Mouse (Mus musculus) monocyte, adult 5-6 weeks (primary cell): ENCODE results near the gene Cyb561a3. TPM values are rescaled to one million over a fixed set of nuclear protein-coding genes. Genes with fewer than 3 reads are reported as not detected.

Experiments used
- ATAC-seq: fragments of 153-309, 156-312 bp; replicated peaks from 2 replicates; pipeline ENCODE4 v1.8.0; 2017; ENCODE audit warnings: mild to moderate bottlenecking; ENCODE audit not compliant: low TSS enrichment, insufficient number of reproducible peaks, severe bottlenecking, poor library complexity, low FRiP score
- total RNA-seq: library from RNA; stranded (forward); fragments of 200-1000, 200-491, 200-594 nt; gene quantifications from 3 replicates; pipeline ENCODE4 v1.2.3, GENCODE M21; 2017

Gene Cyb561a3
- total RNA-seq, 1 experiment from 2014 or later: 29.1 TPM

DNA sequence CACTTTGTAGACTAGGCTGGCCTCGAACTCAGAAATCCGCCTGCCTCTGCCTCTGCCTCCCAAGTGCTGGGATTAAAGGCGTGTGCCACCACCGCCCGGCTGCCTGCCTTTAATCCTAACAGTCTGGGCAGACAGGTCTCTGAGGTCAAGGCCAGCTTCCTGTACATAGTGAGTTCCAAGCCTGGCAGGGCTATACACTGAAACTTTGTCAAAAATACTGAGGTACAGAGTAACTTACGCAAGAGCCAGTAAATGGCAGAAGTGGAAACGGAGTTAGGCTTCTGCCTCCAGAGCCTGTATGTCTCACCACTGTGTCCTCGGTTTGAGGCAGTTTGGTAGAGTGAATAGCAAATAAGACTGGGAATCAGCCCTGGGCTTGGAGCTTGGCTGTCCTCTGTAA, 10.3 kb downstream of the Cyb561a3 start:
- 0 out of 2 replicates have a peak, but pooled peaks have one; percentile 23 for ATAC-seq

DNA sequence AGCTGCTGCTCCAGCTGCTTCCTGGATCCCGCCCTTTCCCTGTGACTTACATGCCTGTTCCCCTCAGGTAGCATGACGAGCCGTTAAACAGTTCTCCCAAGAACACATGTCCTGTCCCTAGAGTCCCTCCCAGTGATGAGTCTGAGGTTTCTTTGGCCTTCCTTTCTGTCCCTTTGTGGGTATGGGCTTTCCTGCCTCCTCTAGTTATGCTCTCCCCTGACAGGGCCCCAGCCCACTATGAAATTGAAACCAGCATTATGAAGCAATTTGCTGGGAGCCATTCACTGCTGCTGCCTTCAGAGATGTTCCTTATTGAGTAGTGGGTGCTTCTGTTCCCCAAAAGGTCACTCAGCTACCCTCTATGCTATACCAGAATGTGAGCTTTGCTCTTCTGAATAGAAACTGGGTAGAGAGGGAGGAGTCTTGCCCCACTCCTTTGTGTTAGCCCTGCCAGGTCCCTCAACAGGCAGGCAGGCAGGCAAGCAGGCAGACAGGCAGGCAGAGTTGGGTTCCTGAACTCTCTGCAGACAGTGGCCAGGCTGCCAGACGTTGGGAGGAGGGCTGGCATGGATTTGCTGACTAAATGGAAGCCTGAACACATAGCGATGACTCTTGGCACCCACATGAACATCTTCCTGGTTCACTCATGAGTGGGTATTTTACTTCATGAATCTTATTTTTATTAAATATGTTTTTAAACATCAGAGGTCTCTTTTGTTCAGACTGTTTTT, 12.3 kb downstream of the Cyb561a3 start:
- ATAC-seq: no peak

DNA sequence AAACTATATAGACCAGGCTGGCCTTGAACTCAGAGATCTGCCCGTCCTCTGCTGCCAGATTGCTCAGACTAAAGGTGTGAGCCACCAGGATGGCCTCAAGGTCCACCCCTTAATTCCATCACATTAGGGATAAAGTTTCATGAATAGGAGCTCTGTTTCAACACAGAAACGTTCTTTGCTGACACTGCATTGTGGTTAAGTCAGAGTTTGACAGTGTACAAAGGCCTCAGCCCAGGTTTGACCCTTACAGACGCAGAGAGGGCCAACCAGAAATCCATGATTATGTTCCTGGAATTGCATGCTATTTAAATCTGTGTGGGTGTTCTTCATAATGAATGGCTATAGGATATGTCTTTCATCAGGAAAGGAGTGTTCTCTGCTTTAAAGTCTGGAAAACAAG, 13.3 kb downstream of the Cyb561a3 start:
- ATAC-seq: no peak

DNA sequence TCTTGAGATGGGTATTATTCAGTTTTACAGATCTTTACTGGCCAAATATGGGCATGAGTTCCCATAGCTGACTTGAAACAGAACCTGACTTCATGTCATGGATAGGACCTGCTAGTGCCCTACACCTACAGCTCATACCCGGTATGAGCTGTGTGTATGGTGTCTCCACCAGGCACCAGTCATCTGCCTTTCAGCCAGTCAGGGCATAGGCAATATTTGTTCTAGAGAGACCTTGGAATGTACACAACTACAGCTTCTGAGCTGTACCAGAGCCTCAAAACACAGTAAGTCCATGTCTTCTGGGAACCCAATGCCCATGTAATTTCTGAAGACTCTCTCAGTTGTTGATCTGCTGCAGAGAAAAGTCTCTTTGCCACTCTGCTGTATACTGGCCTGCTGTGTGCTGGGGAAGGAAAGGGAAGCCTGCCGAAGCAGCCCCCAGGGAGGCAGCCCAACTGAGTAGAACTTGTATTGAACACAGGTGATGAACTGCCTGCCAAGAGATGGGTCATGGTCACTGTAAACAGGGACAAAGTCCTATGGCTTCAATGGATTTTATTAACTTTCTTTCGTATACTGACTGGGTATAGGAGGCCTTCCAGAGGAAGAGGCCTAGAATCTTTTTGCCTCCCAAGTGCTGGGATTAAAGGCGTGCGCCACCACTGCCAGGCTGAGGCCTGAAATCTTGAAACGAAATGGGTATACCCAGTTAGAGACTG, 14.8 kb downstream of the Cyb561a3 start:
- no peak for ATAC-seq

DNA sequence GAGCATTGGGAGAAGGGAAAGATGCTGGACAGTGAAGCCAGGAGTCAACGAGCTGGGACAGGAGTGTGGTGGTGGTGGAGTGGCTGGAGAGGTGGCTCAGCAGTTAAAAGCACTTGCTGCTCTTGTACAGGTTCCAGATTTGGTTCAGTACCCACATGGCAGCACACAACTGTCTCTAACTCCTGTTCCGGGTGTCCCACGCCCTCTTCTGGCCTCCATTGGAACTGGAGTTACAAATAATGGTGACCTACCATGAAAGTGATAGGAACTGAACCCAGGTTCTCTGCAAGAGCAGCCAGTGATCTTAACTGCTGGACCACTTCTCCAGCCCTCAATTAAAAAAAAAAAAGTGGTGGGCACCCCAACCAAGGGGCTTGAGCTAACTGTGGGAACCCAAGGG, 21.2 kb downstream of the Cyb561a3 start:
- ATAC-seq: no peak

DNA sequence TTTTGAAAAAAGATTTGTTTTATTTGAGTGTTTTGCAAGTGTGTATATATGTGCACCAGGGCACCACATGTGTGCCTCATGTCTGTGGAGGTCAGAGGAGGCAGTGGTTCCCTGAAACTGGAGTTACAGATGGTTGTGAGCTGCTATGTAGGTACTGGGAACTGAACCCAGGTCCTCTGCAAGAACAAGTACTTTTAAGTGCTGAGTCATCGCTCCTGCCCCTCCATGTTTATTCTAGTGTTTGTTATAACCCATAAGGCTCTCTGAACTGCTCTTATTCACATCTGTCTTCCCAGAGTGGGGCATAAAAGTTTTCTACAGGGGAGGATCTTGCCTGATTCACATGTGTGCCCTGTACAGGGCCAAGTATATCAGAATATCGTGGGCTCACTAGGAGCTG, 22.7 kb downstream of the Cyb561a3 start:
- ATAC-seq: no peak

DNA sequence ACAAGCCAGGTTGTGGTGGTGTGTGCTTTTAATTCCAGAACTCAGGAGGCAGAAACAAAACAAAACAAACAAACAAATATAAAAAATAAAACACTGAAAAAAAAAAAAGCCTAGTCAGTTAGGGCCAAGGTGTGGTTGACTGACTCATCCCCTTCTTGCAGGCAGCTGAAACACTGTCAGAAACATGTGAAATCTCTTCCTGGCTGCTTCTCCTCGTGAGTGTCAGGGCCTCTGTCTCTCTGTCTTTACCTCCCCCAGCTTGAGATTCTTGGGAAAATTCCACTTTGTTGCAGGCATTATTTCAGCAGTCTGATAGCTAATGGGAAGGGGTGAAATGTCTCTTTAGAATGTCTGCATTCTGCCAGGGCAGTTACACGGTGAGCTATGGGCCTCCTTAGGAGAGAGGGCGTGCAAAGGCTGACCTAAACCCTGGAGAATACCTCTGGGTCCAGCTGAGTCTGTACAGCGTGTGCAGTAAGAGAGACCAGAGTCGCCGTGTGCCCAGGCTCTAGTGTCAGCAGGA, 25.3 kb downstream of the Cyb561a3 start:
- no peak for ATAC-seq

DNA sequence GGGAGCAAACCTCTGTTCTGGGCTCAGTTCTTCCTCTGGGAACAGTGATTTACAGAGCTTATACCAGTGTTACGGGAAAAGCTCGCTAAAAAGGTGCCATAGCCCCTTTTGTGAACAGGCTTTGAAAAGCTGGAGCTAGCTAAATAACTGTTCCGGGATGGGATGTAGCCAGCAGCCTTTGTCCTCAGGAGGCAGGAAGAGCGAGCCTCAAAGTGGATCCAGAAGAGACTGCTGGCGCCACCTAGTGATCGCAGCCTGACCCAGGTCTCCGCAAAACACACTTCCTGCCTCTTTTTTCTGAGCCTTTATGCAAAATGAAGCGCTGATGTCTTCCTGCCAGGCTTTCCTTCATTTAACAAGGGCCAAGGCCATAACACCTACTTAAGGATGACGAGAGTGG, 25.8 kb downstream of the Cyb561a3 start:
- ATAC-seq: peak; percentile 57; the same call in 1 of the 2 replicates

DNA sequence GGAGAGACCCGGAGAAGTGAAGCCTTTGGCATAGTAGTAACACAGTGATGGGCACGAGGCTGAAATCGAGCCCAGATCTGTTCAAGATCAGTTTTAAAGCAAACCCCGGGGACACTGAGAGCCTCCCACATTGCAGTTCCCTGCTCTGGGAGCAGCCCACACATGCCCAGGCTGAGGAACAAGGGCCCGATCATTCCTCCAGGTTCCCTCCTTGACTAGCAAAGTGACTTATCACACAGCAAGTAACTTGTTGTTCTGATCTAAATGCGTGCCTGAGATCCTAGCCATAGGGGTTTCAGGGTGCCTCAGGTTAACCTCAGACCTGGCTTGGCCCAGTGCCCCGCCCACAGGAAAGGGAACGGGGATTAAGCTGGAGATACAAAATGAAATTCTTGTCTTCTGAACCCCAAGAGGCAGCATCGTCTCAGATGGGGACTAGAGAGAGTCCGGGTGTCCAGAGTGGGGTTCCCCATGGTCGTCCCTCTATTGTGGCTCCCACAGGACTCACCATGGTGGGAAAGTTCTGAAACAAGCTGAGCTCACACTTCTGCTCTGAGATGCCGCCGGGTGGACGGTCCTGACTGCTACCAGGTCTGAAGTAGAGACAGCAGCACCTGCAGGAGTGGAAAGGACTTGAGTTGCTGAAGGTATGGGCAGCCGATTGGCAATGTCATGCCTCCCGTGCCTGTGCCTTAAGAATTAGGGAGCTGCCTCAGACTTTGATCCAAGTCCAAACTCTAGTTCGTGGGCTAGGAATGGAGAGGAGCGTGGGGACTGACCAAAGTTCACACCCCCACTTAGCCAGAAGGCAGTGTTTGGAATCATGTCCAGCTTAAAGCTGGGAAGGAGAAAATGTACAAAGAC, 26.9 kb downstream of the Cyb561a3 start:
- no peak for ATAC-seq

DNA sequence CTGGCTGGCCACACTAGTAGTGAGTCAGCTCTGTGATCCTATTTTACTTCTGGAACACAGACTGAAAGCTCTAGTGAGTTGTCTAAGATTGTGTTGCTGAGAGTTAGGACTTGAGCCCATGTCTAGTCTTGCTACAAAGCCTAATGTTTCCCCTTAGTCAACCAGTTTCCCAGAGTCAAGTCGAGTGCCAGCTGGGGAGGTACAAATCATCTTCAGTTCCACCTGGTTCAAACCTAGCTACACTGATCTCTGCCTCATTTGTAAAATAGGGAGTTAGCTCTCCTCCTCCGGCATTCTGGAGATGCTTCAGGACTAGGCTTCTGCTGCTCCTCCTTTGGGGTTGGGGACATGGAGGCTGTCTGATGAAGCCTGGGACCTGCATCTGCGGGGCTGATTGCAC, 27.6 kb downstream of the Cyb561a3 start:
- ATAC-seq: no peak

DNA sequence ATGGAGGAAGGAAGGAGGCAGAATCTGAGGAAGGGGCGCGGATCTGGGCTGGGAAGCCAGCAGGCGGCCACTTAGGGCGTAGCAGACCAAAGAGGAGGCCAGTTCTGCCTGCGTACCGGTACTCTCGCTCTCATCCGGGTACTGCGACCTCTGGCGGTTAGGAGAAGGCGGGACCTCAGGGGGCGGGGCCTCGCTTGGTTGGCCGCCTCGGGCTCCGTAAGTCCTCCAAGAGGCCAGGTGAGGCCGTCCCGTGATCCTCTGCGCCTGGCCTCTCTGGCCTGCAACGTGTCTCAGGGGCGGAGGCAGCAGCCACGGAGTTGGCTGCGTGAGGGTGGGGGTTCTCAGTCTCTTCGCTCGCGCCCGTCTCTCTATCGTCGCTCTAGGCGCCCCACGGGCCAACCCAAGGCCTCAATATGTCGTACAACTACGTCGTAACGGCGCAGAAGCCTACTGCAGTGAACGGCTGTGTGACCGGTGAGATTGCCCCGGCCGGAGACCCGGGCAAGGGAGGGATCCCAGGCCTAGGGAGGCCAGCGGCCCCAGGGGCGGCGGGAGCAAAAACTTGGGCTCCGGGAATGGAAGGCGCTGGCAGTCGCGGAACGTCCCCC, 28.4 kb downstream of the Cyb561a3 start, which contains the start of the genes Ddb1 and Tkfc:
TSS of gene Ddb1 (plus strand) at position 35 of the 608 bp plus-strand sequence.
TSS of gene Tkfc (minus strand) at position 362 of the 608 bp plus-strand sequence.
- ATAC-seq: peak; percentile 91

DNA sequence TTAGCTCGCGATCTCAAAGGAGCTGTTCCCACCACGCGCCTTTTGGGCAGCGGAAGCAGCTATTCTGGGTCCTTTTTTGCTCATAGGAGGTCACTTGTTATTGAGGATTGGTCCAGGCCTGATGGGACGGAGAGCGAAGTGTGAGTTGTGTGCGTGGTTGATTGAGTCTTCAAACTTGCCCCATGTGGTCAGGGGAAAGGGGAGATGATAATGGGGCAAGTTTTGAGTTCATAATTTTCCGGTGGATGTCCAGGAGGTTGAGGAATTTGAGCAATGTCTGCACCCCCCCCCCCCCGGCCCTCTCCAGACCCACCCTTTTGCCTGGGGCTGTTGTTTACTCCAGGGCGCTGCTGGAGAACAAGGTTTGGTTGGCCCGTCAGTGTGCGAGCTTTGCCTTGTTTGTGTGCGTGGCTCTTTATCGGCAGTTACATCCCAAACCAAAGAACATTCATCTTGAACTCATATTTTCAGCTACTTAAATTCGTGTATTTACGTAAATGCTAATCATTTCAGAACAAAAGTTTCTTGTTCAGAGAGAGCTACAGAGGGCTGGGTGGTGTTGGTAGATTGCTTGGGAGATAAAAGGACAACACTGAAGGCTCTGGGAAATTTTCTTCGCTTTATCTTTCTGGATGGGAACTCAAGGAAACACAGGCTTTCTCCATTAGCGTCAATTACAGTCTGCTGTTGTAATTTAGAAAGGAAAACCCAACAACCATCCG, 29.1 kb downstream of the Cyb561a3 start:
- ATAC-seq: no peak

DNA sequence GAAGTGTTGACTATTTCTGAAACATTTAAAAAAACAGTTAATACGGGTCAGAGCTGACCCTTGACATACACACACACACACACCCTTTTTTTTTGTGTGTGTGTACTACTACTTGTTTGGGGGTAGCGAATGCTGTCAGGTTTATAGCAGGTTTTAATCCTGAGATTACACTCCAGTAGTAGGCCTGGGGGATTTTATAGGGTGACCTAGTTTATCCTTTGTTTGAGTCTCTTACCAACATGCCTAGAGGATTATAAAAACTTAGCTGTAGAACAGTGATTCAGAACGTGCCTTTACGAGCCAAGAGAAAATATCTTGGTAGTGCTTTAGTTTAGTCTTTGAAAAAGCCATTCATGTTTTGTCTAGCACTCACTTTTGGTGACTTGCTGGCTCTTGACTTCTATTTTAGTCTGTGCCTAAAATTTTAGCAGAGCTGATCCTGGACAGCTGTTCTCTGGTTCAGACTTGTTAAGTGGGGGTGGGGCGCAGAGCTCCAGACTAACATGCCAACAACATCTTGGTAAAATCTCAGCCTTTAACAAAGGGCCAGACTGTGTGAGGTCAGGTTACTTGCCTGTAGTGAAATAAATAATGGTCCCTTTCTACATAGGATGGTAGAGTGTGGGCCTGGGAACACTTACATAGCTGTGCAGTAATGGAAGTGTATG, 31.7 kb downstream of the Cyb561a3 start:
- no peak for ATAC-seq

DNA sequence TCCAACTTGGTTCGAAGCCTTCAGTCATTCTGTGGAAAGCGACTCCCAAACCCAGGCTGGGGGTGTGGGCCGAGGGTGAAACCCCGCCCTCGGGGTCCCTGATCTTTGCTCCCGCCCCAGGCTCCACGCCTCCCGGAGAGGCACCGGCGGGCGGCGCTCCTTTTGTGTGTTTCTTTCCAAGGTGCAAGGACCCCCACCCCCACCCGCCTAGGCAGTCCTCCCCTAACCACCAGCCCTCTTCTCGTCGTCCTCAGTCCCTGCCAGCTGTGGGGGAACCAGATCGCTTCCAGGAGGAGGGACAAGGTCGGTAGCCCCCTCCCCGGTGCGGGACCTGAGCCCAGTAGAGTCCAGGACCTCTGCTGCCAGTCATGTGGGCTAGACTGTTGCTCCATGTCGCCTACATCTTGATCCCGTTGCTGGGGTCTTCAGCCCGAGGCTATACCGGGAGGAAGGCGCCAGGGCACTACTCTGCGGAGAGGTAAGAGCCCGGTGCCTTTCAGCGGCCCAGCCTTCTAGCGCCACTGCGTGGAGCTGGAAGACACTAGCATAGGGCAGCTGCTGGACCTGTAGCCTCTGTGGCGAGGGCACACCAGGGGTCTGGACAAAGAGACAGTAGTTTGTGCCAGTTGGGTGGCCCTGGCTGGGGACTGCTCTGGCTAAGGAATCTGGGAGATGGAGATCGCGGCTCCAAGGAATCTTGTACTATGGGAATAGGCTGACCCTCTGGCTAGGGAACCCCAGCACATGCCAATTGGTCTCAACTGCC, 57.3 kb downstream of the Cyb561a3 start, which contains the start of gene Vwce:
TSS of gene Vwce (plus strand) at position 108 of the 766 bp plus-strand sequence.
- no peak for ATAC-seq

DNA sequence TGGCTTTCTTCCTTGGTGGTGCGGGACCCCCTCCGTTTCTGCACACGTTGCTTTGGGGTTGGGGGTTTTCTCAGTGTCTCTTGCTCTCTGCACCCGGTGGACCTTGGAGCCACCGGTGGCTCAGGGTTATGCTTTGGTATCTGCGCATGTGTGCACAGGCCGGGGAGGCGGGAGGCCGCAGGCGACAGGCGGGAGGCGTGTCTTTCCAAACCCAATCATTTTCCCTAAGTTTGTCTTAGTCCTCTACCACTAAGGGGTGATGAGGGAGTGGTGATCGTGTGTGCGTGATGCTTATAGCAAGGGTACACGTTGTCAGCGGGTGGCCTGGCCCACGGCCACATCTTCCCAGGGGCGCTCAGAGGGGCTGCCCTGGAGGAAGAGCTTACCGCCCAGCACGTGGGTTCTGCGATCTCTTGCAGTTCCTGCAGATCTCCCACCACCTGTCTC, 57.9 kb downstream of the Cyb561a3 start:
- no peak for ATAC-seq

DNA sequence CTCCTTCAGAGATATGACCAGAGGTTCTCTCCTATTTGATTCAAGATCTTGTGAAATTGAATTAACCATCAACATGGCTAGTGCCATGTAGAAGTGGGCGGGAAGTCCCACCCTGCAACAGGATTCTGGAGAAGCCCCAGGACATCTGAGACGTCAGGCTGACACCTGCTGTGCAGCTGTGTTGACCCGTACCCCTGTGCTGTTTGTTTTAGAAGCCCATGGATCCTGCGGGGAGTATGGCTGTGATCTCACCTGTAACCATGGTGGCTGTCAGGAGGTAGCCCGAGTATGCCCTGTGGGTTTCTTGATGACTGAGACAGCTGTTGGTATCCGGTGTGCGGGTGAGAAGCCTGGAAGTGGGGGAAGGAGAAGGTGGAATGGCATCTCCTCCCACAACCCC, 60.9 kb downstream of the Cyb561a3 start:
- ATAC-seq: no peak

DNA sequence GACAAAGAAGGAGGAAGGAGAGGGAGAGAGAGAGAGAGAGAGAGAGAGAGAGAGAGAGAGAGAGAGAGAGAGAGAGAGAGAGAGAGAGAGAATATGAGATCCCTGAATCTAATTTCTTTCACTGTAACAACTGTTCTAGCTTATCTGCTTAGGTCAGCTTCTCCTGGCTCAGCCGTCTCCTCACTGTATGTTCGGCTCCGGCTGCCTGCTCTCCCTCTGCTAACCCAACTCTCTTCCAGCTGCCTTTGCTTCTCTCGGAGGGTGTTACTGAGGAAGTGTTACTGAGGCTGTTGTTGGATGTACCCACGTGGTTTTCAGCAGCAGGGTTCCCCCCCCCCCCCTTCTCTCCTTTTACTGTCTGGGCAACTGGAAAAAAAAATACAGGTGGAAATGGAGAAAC, 63.1 kb downstream of the Cyb561a3 start:
- no peak for ATAC-seq
